Mouse (Mus musculus) CH12.LX (cell line): Measurements from ENCODE around the gene Exd2.

Experiments used
- CHD2 ChIP-seq: IDR thresholded peaks from 2 replicates; pipeline ENCODE4 v1.6.1; 2011; ENCODE audit warnings: low read length, improper control_type of control experiment
- CTCF ChIP-seq, 2 experiments: IDR thresholded peaks in 1 of 2; conservative IDR thresholded peaks in 1 of 2; 2 replicates each; pipeline ENCODE4 v1.5.1; 2011 to 2012; ENCODE audit warnings: low read depth in 2 of 2, low read length in 2 of 2, improper control_type of control experiment in 1 of 2, inconsistent platforms in 1 of 2, mild to moderate bottlenecking in 1 of 2, moderate library complexity in 1 of 2
- EP300 ChIP-seq: IDR thresholded peaks from 2 replicates; pipeline ENCODE4 v1.6.1; 2011; ENCODE audit warnings: low read length, improper control_type of control experiment
- JUND ChIP-seq: conservative IDR thresholded peaks from 2 replicates; pipeline ENCODE4 v1.6.1; 2011; ENCODE audit warnings: low read depth, low read length, improper control_type of control experiment
- KAT2A ChIP-seq: IDR thresholded peaks from 2 replicates; pipeline ENCODE4 v1.6.1; 2012; ENCODE audit warnings: low read length, improper control_type of control experiment, inconsistent platforms; ENCODE audit not compliant: insufficient replicate concordance
- NRF1 ChIP-seq: IDR thresholded peaks from 2 replicates; pipeline ENCODE4 v1.6.1; 2014; ENCODE audit warnings: low read depth, mild to moderate bottlenecking, inconsistent platforms, low read length, improper control_type of control experiment, moderate library complexity
- POLR2A ChIP-seq: IDR thresholded peaks from 2 replicates; pipeline ENCODE4 v1.6.1; 2011; ENCODE audit warnings: low read depth, mild to moderate bottlenecking, improper control_type of control experiment, low read length
- POLR2AphosphoS2 ChIP-seq: IDR thresholded peaks from 2 replicates; pipeline ENCODE4 v1.6.1; 2011; ENCODE audit warnings: low read depth, low read length, improper control_type of control experiment
- SIN3A ChIP-seq: IDR thresholded peaks from 2 replicates; pipeline ENCODE4 v1.6.1; 2012; ENCODE audit warnings: low read length, improper control_type of control experiment, inconsistent platforms
- UBTF ChIP-seq: IDR thresholded peaks from 2 replicates; pipeline ENCODE4 v1.6.1; 2012; ENCODE audit warnings: low read depth, mild to moderate bottlenecking, inconsistent platforms, low read length, improper control_type of control experiment, moderate library complexity

- TF ChIP-seq NRF1 = no peak
- TF ChIP-seq KAT2A = no peak
- TF ChIP-seq CTCF (conservative IDR thresholded peaks at IDR 0.05 in 1 of 2, IDR thresholded peaks at IDR 0.05 in 1 of 2; ENCODE audit: low read depth in 2 of 2, low read length in 2 of 2) = no peak
- no peak for TF ChIP-seq JUND
- no peak for TF ChIP-seq UBTF
- TF ChIP-seq CHD2 = no peak
- TF ChIP-seq SIN3A = no peak
- no peak for TF ChIP-seq EP300
- no peak for TF ChIP-seq POLR2A
- TF ChIP-seq POLR2AphosphoS2 = no peak
Measured at GRCm38 (mm10) chr12:80530630-80531029, 67.7 kb downstream of the Exd2 start.
